Mouse (Mus musculus): ENCODE results near the gene Rlbp1.

Gene Rlbp1

GRCm38 (mm10) chr7:79386422-79387133, at the start of gene Rlbp1:
Gene Rlbp1, minus strand, starts transcription at chr7:79387048.
- DNase-seq (ENCODE audit: low spot score), result no peak

GRCm38 (mm10) chr7:79428243-79428642, 41.4 kb upstream of the Rlbp1 start:
- DNase-seq (ENCODE audit: low spot score), result no peak

GRCm38 (mm10) chr7:79425804-79426203, 39.0 kb upstream of the Rlbp1 start:
- DNase-seq (ENCODE audit: low spot score), result no peak

GRCm38 (mm10) chr7:79422876-79423275, 36.0 kb upstream of the Rlbp1 start:
- DNase-seq (ENCODE audit: low spot score), result no peak

DNA sequence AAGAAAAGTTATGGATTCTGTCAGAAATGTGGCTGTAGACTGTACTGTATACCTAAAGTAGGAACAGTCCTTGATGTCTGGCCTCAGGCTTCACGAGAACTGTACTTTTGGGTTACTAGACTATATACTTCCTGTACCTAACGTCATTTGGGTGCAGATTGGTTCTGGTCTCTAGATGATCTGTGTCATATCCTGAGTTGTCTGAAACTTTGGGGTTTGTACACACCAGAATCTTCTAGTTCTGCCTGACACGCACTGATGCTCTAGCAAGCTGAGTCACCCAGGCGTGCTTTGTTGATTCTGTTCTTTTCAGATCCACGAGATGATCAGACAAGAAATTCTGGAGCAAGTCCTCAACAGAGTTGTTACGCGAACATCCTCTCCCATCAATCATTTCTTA, 33.1 kb upstream of the Rlbp1 start:
- no peak for DNase-seq (ENCODE audit: low spot score)

GRCm38 (mm10) chr7:79414449-79415375, 27.9 kb upstream of the Rlbp1 start:
- DNase-seq (ENCODE audit: low spot score), result no peak

- DNase-seq (ENCODE audit: low spot score), result no peak
Observed at GRCm38 (mm10) chr7:79400296-79400695, 13.4 kb upstream of the Rlbp1 start.

- no peak for DNase-seq (ENCODE audit: low spot score)
Observed at GRCm38 (mm10) chr7:79398971-79399370, 12.1 kb upstream of the Rlbp1 start.

- no peak for DNase-seq (ENCODE audit: low spot score)
Observed at GRCm38 (mm10) chr7:79398426-79398825, 11.6 kb upstream of the Rlbp1 start.

GRCm38 (mm10) chr7:79397446-79397963, 10.7 kb upstream of the Rlbp1 start:
- no peak for DNase-seq (ENCODE audit: low spot score)

DNA sequence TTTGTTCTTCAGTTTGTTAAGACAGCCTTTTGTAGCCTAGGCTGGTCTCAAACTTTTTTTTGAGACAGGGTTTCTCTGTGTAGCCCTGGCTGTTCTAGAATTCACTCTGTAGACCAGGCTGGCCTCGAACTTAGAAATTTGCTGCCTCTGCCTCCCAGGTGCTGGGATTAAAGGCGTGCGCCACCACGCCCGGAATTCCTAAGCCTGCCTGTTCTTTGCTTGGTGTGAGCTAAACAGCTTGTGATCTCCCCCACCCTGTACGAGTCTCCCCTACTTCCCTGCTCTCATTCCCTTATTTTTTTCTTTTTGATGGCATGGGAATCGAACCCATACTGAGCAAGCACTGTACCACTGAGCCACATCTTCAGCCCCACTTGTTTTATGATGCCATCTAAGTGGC, 8.3 kb upstream of the Rlbp1 start:
- no peak for DNase-seq (ENCODE audit: low spot score)

GRCm38 (mm10) chr7:79394666-79395065, 7.8 kb upstream of the Rlbp1 start:
- DNase-seq (ENCODE audit: low spot score), result no peak

GRCm38 (mm10) chr7:79393924-79394323, 7.1 kb upstream of the Rlbp1 start:
- no peak for DNase-seq (ENCODE audit: low spot score)

- DNase-seq (ENCODE audit: low spot score), result no peak
Observed at GRCm38 (mm10) chr7:79392860-79393513, 6.1 kb upstream of the Rlbp1 start.

GRCm38 (mm10) chr7:79391883-79392649, 5.2 kb upstream of the Rlbp1 start, which contains the start of gene Fanci:
Gene Fanci, plus strand, starts transcription at chr7:79391929.
- DNase-seq (ENCODE audit: low spot score), result peak; percentile 91

GRCm38 (mm10) chr7:79391471-79391870, 4.6 kb upstream of the Rlbp1 start:
- no peak for DNase-seq (ENCODE audit: low spot score)

DNA sequence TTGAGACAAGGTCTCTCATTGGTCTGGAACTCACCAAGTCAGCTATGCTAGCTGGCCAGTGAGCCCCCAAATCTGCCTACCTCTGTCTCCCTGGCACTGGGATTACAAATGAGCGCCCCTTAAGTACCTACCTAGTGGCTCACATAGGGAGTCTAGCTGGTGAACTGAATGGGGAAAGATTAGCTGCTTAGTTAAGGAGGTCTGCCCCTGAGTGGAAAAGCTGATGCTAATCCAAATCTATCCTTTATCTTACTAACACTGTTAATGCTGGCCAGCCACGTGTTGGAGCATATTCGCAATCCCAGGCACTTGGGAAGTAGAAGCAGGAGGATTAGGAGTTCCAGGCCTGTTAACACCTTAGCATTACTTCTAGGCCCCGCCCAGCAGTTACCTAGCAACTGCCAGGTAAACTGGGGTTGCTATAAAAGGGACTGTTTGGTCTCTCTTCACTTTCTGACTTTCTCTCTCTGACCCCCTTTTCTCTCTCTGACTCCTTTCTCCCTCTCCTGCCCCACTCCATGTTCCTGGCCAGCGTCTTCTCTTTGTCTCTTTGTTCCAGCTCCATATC, 3.4 kb upstream of the Rlbp1 start:
- DNase-seq (ENCODE audit: low spot score), result no peak

GRCm38 (mm10) chr7:79388671-79389206, 1.9 kb upstream of the Rlbp1 start:
- no peak for DNase-seq (ENCODE audit: low spot score)

- no peak for DNase-seq (ENCODE audit: low spot score)
Observed at GRCm38 (mm10) chr7:79387991-79388390, 1.1 kb upstream of the Rlbp1 start.

DNA sequence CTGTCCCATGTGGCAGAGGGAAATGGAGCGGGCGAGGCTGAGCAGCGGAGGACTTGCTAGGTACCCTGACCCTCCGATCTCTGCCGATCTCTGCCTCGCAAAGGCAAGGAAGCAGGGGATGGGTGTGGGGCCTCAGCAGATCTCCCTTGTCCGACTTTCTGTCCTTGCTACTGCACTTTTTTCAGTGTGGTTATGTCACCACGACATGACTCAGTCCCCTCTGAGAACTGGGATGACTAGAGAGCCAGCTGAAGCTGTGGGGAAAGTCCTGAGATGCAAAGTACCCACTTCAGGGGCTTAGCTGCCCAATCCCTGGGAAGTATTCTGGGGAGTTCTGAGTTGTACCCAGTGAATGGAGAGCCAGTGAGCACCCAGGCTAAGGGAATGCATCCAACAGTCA, 292 bp upstream of the Rlbp1 start:
- DNase-seq (ENCODE audit: low spot score), result no peak
